Mouse (Mus musculus): ENCODE data around the gene Prkag2.
A peak's percentile ranks its signal among the peaks of the same experiment; 100 is the strongest.

The Prkag2 gene

DNA sequence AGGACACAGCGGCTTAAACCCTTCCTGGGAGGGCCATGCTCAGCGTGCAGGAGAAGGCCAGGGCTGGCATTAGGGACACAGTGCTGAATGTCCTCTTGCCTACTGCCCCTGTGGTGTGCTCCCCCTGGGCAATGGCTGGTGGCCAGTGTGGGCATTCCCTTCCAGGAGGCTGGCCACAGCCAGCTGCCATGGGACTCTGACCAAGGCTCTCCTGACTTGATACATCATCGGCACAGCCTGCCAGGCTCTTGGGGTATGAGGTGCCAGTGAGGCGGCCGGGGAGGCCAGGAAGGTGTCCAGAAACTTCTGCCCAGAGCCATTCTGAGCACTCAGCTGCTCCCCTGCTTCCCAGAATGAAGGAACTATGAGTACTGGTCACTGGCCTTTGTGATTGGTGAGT lies 139.7 kb downstream of the Prkag2 start:
- peak; percentile 99 for DNase-seq

DNA sequence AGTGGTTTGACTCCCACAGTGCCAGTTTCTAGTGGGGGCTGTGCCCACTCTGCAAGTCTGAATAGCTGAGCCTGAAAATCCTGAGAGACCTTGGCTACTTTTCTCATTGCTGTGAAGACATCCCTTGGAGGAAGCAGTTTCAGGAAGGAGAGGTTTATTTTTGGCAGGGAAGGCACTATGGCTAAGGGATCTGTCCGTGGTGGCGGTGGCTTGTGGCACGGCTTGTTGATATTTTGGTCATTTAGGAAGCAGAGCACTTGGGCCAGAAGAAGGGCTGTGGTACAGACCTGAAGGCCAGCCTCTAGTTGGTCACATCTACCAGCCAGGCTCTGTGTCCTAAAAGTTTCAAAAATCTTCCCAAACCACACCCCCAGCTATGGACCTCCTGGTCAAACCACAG lies 140.7 kb downstream of the Prkag2 start:
- DNase-seq, result peak; percentile 71

DNA sequence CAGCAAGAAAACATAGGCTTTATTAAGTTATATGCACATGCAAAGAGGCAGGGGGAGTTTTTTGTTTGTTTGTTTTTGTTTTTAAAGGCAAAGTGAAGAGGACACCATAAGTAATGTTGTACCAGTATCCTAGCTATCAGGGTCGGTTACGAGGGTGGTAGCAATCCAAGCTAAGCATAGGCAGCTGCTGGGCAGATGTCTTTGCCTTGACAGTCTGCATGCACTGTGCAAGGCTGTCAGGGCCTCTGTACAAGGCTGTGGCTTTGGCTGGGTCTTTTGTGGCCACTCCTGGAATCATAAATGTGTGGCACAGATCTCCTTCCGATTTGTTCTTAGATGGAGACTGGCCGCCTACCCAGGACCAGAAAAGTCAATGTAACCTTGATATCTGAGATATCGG lies 141.8 kb downstream of the Prkag2 start:
- DNase-seq, result no peak

DNA sequence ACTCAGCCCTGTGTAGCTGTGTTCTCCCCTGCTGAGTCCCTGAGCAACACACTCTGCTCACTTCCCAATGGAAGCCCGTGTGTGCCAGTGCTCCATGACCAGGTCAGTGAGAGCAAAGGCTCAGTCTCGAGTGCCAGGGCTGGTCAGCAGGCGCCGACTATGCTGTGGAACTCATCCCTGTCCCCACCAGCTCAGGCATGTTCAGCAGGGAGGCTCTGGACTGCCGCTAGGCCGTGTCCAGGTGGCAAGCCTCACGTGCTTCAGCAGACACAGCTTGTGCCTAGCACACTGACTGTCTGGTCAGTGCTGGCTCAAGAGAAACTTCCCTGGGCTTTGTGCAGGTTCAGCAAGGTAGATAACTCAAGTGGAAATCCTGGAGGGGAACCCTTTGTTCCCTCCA lies 143.6 kb downstream of the Prkag2 start:
- no peak for DNase-seq

DNA sequence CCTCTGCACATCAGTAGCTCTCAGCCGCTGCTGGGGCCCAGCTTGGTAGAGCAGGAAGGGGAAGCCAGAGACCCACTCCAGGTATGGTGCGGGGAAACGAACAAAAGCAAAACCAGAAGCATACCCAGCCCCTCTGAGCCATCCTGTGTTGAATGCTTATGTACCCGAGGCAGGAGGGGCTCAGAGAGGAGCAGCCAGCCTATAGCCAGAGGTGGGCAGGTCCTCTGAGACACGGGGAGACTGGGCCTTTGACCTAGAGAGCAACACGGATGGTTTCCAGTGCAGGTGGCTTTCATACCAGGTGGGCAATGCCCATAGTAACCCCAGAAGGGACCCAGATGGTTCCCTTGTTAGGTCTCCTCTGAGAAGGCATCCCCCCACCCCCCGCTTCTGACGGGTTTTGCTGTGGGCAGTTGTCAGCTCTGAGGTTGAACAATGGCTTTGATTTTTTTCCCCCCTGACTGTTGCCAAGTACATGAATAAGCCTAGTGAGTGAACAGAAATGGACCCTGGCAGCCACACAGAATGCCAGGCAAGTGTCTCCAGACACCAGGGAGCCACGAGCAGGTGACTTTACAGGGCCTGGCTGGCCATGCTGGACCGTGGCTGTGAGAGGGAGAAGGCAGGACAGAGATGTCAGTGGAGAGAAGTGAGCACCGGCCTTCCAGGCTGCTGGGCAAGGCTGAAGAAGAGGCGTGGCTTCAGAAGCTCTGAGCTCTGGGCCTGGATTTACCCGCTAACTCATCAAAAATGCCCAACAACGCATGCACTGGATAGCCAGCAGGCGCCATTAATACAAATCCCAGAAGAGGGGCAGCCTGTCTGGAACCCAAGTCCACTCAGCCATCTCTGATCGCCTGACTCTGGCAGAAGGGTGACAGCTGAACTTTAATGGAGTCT lies 147.3 kb downstream of the Prkag2 start:
- peak; percentile 95 for DNase-seq

DNA sequence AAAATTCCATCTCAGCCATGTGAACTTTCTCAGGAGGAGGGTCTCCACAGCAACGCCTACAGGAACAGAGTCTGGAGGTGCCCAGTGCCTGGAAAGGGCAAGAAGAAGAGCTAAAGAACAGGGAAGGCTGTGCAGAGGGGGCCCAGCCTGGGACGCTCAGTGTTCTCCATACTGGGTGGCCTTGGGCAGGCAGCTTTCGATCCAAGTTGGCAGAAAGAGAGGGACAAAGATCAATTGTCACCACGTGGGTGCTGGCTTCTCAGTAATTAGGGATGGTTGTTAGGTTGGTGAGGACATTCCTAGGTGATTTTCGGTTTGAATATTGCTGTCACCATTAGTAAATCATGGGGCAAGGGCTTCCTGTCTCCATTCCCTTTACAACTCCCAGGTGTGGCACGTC lies 148.2 kb downstream of the Prkag2 start:
- DNase-seq, result no peak

DNA sequence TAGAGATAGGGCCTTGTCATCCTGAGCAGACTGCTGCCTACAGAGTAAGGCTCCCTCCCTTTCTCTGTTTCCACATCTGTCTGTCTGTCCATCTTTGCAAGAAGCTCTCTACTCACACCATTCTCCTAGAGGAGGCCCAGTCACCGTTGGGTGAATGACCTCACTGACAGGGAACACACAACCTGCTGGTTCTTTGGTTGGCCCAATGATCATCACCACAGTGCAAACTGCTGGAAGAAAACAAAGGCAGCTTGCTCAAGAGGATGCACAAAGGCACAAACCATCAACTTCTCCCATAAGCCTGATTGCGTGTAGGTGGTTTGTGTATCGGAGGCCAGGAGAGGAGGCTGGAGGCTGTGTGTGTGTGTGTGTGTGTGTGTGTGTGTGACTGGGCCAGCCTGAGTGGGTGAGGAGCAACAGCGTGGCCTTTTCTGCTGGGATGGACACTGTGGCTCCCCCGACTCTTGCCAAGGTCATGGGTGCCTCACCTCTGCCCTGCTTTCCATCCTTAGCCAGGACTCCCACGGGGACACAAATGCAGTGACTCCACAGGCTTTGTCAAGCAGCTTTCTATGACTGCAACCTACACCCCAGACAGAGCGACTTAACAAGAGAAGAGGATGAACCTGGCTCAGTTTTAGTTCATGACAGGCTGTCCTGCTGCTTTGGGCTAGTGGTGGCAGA lies 149.4 kb downstream of the Prkag2 start:
- DNase-seq, result no peak

DNA sequence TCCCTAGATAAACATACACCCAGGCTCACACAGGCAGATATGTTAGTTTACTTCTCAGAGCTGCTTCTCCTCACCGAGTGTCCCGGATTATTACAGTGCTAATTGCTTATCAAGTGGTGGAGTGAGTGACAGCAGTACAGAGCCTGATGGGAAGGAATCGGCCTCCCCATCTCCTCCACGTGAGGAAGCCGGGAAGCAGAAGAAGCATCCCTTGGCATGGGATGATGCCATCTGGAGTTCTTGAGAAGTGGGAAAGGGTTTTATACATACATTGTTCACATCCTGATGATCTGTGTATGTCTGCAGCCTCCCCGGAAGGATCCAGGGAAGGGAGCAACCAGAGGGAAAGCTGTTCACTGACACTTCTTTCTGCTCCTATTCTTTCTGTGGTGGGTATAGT lies 150.4 kb downstream of the Prkag2 start:
- DNase-seq, result no peak

DNA sequence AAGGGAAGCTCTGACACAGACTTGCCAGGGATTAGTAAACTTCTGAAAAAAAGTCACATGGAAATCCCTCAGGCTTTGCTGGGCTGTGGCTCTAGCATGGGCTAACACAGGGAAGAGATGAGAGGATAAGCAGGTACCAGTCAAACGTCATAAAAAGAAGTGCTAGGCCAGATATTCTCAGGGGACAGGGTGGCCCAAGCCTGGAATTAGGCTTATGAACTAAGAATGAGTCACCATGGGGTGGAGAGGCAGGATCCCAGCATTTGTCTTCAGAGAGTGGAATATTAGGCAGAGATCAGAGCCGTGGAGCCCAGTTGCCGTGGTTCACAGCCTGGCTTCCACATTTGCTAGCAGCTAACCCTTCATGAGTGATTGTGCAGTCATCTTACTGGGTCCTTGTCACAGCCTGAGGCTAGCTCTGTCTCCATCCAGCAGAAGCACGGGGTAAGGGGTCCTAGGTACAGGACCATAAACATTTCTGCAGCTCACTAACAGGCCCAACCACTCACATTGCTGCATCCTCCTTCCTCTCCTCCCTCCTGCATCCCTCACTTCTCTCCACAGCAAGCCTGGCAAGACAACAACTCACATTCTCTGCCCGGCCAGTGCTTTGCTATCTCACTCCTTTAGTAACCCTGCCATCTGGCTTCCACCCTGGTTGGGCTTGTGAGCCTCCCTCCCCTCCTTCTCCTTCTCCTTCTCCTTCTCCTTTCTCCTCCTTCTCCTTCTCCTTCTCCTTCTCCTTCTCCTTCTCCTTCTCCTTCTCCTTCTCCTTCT lies 162.2 kb downstream of the Prkag2 start:
- no peak for DNase-seq

DNA sequence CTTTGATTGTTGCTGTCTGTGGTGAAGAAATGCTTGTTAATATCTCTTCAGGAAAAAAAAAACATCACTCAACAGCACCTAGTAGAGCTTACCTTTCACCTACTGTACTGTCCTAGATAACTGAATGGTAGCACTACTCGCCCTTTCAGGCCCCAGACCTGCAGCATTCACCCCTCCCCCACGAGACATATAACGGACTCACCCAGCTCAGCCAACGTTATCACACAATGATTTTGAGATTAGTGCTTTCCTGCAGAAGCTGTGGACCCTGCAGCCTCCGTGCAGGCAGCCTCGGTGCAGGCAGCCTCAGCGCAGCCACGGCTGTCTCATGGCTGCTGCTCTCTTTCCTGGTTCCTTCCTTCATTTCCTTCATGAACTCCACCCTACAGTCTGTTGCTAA lies 164.0 kb downstream of the Prkag2 start:
- no peak for DNase-seq

DNA sequence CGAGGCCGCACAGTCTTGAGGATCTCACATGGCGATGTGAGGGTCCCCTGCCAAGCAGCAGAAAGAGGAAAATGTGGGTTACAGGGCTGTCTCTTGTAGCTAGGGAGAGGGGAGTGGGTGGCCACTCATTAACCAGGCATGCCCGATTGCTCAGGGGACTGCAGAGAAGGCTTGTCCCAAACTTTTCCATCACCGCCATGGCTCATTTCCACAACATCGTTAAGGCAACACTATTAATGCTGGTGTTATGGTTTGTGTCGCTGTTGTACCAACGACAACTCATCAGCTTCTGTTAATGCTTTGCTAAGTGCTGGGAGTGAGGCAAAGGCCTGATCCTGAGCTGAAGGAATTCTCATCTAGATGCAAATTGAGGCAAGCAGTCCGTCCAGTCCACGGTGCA lies 165.0 kb downstream of the Prkag2 start:
- no peak for DNase-seq

DNA sequence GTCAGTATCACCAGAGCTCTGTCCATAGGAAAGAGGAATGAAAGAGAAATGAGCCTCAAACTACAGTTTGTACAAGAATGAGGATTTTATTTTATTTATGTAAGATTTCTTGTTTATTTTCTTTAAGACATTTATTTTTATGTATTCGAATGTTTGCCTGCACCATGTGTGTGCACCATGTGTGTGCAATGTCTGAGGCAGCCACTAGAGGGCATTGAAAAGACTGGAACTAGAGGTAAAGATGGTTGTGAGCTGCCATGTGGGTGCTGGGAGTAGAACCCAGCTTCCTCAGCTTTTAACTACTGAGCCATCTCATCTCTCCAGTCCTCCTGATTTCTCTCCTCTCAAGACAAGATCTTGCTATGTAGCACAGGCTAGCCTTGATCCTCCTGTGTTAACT lies 166.7 kb downstream of the Prkag2 start:
- DNase-seq, result no peak

DNA sequence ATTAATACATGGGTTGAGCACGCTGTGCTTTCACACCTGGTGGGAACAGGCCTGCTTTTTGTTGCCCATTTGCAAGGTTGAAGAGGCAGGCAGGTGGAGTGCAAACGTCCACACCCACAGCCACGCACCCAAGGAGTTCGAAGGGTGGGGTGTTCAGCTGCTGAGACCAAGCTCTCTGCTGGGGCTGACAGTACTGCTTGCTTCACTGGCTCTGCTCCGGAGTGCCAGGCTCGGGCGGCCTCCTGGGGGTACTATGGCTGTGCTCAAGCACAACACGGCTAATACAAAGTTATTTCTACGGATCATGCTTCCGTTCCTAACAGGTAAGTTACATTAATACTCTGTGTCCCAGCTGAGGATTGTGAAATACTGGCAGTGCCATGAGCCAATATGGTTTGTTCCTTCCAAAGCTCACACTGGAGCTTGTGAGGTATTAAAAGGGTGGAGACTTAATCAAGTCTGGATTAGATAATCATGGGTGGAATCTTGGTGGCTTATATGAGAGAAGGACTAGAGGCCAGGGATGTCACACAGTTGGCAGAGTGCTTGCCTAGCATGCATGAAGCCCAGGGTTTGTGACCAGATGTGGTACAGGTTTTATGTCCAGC lies 168.8 kb downstream of the Prkag2 start:
- no peak for DNase-seq

DNA sequence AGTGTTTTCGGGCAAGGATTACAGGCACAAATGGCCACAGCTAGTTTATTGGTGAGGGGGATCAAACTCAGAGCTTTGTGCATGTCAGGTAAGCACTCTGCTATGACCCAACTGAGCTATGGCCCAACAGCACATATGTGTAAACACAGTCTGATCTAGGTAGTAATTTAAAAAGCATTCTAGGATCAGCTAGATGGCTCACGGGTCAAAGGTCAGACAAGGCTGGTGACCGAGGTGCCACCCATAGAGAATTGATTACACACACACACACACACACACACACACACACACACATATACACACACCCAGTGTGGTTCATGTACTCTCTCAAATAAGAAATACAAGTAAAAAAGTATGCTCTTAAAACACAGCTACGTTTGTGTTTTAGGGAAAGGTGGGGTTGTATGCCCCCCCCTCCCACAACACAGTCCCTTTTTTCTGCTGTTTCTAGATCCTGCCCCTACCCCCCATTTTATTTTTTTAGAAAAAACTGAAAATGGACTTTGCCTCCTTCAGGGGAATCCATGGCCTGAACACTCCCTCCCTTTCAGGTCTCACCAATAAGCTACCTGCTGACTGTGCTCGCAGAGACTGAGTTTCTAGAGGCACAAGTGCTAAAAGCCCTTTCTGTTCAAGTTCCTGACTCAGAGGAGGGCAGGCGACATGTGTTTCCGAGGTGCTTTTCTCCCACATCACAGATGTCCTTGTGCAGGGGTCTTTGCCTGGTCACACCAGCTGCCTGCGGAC lies 169.4 kb downstream of the Prkag2 start:
- no peak for DNase-seq

DNA sequence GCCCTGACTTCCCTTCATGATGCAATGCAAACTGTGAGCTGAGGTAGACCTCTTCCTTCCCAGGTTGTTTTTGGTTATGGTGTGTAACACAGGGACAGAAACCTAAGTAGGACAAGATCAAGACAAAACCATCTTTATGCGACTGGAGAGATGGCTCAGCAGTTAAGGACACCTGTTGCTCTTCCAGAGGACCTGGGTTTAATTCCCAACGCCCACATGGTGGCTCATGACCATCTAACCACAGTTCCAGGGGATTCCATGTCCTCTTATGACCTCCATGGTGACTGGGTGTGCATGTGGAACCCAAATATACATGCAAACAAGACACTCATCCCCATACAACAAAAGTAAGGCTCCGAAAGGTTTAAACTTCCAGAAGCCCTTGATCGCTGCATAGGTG lies 171.6 kb downstream of the Prkag2 start:
- no peak for DNase-seq

DNA sequence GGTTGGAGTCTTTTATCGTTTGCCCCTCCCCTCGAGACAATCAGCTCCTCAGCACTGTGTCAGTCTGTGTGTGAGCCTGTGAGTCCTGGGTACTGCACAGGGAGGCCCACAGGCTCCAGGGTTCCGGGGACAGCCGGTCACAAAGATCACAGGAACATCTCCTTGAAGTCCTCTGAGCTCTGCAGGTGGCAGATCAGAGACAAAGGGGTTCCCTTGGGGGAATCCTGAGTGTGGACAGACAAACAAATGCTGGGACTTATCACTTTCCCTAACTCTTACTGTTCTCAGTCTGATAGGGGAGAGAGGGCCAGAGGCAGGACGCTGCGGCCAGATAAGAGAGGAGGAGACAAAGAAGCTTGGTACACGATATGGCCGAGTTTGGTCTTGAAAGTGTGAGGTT lies 172.7 kb downstream of the Prkag2 start:
- no peak for DNase-seq

DNA sequence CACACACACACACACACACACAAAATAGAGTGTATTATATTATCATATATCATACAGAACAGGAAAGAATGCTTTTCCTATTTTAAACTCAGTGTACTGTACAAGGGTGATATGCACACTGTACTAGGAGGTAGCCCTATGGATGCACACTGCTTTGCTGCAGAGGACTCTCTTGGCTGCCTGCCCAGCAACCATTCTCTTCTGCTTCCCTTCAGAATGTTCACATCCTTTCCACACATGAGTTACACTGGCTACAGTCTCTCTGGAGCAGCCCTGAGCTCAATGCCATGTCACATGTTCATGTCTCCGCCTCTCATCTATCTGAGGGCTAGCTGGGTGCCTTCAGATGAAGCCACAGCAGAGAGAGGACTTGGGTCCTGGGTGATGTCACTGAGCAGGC lies 181.3 kb downstream of the Prkag2 start:
- no peak for DNase-seq

DNA sequence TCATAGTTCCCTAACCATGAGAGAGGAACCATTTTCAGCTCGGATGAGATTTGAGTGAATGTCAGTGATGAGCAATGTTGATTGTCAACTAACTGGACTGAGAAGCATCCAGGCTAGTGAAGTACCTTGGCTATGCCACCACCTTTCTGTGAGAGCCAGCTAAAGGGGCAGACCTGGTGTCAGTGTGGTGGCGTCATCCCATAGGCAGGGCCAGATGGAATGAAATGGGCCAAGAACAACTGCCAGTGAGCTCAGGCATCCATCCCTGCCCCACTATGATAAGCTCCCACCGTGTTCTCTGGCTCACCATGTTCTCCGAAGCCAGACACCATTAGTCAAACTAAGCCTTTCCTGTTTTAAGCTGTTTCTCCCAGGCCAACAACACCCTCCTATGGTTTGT lies 183.9 kb downstream of the Prkag2 start:
- DNase-seq, result no peak

DNA sequence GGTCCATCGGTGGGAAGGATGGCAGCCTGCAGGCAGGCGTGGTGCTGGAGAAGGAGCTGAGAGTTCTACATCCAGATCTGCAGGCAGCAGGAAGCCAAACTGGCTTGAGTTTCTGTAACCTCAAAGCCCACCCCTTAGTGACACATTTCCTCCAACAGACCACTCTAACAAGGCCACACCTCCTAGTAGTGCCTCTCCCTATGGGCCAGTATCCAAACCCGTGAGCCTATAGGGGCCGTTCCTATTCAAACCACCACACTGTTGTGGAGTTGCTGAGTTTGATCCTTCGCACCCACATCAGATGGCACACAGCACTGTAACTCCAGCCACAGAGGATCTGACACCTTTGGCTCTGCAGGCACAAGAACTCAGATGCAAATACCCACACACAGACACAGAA lies 185.3 kb downstream of the Prkag2 start:
- DNase-seq, result no peak

DNA sequence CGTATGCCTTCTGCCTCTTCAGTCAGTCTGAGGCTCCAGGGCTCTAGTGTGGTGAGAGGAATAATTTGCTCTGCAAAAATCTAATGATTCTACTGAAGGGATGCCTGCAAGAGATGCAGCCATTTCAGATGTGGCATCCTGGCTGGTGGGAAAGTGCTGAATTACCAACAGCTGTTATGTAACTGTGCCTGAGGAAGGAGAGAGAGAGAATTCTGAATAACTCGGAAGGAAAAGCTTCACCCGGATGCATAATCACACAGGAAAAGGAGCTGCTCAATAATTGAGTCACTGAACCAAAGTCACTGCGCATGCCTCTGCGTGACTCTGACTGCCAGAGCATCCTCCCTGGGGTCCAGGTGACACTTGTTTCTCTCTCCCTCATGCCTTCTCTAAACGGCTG lies 186.8 kb downstream of the Prkag2 start:
- DNase-seq, result no peak

DNA sequence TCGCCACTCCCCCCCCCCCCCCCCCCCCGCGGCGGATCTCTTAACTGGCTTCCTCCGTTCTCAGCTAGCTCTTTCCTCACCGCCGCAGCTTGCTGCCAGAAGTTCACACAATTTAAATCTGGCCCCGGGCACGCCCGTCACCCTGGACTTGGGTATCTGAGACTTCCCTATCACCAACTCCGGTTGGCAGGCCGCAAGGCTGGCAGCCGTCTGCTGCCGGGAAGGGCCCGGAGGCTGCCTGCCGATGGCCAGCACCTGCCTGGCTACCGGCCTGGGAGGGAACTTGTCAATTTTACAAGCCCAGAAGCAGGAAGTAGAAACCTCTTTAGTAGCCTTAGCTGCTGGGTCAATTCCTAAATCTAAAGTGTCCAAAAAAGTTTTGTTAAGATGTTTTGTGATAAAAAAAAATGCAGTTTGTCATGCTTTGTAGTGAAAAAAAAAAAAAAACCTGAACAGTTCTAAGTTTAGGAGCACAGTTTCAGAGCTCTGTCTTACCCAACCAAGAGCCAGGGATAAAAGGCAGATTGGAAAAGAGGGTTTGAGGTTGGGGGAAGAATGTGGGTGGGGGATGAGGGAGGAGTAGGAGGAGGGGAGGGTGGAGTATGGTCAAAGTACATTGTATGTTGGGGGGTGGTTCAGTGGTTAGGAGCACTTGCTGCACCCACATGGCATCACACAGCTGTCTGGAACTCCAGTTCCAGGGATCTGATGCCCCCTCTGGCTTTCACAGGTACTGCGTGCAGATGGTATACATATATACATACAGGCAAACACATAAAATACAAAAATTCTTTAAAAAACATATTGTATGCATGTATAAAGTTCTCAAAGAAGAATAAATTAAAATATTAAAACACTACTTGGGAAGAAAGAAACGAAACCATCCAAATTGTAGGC lies 191.4 kb downstream of the Prkag2 start:
- DNase-seq, result no peak
